Mouse (Mus musculus): ENCODE results near the gene Plekhg1.
A peak's percentile ranks its signal among the peaks of the same experiment; 100 is the strongest.

The Plekhg1 gene

GRCm38 (mm10) chr10:3972981-3973588, 232.9 kb downstream of the Plekhg1 start, which contains the start of gene Mthfd1l:
TSS of gene Mthfd1l (plus strand) at chr10:3973118.
- DNase-seq, result peak; percentile 99

GRCm38 (mm10) chr10:3973589-3974070, 233.5 kb downstream of the Plekhg1 start:
- DNase-seq, result peak; percentile 100

- peak; percentile 64 for DNase-seq
Measured at GRCm38 (mm10) chr10:3974380-3974779, 234.2 kb downstream of the Plekhg1 start.

- DNase-seq, result no peak
Measured at GRCm38 (mm10) chr10:3975898-3976622, 235.9 kb downstream of the Plekhg1 start.

DNA sequence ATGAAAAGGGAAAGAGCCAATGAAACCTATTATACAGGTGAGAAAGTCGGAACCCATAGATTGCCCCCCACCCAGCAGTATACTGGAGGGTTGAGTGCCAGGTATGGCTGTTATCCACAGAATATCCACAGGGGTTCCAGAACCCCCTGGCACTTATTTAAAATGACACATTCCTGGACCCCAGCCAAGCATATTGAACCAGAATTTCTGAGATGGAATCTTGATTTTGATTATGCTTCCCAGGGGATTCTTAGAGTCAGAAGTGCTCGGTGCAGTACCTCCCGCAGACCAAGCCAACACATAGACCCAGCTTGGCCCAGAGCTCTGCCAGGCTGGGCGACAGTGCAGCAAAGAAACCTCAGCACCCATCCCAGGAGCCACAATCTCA, 236.5 kb downstream of the Plekhg1 start:
- DNase-seq, result no peak

GRCm38 (mm10) chr10:3978326-3978725, 238.2 kb downstream of the Plekhg1 start:
- no peak for DNase-seq

DNA sequence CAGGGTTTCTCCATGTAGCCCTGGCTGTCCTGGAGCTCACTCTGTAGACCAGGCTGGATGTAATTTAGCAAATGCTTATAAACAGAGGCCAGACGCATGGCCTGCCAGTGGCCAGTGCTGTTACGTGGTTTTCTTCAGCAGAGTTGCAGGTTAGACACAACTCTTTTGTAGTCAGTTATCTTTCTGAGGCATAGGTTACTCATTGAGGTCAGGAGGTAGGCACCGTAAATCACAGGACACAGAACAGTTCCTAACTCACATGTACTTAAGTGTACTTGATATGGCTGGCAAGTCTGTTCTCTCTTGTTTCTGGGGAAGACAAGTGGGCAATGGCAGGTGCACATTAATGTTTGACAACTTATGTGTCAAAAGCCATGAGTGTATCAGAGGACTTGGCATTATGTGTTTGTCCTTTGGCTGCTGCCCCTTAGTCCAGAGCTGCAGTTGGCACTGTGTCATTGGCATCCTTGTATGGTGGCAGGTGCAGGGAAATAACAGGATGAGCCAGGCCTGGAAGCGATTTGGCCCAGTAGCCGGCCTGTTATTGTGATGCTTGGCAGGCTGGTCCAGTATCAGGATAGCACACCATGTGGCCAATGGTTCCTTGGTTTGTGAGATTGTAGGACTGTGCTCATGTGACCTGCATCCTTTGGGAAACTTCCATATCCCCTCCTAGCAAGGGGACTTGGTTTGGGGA, 238.8 kb downstream of the Plekhg1 start:
- no peak for DNase-seq

- no peak for DNase-seq
Measured at GRCm38 (mm10) chr10:3980231-3980630, 240.1 kb downstream of the Plekhg1 start.

DNA sequence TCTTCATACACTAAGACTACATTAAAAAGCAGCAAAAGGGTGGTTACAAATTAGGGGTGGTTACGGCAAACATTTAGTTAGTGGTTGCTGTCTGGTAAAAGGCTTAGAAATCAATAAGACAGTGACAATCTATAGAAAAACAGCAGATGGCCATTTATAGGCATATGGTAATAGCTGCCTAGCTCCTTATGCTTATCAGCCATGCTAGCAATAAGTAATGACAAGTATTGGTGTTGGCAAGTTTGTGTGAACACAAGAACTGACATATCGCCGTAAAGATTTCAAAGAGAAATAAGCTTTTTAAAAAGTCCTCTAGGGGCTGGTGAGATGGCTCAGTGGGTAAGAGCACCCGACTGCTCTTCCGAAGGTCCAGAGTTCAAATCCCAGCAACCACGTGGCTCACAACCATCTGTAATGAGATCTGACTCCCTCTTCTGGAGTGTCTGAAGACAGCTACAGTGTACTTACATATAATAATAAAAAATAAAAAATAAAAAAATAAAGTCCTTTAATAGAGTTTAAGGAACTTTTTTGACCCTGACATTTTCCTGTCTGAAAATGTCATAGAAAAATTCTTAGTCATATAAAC, 250.2 kb downstream of the Plekhg1 start:
- DNase-seq, result no peak

DNA sequence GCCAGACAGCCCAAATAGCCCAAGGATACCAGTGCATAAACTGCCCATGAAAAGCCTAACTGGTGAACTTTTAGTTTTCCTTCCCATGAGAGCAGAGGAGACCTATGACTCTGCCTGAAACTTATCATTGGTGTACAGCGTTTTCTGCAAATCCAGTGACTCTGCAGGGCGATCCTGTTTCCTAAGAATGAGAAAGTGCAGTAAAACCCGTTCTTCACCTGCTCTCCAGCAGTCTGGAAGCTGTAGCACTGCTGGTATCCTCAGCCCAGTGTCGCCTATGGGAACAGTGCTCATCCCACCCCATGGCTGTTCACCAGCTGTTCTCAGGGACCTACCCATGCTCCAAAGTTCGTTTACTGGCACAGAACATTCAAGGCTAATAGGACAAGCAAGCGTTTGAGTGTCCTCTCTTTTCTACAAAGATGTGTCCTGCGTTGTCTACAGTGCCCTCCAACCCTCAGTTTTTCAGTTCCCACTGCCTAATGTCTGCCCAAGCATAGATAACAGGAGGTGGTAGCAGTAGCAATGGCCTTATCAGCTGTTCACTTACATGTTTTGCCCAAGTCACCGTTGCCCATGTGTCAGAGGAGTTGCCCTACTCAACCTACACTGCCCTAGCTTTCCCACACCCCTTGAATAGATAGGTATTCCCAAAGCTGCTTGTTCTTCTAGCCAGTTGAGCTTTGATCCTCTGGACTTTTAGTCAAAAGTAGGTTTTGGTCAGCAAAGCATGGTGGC, 253.4 kb downstream of the Plekhg1 start:
- DNase-seq, result no peak

GRCm38 (mm10) chr10:3995277-3995676, 255.1 kb downstream of the Plekhg1 start:
- peak; percentile 75 for DNase-seq

DNA sequence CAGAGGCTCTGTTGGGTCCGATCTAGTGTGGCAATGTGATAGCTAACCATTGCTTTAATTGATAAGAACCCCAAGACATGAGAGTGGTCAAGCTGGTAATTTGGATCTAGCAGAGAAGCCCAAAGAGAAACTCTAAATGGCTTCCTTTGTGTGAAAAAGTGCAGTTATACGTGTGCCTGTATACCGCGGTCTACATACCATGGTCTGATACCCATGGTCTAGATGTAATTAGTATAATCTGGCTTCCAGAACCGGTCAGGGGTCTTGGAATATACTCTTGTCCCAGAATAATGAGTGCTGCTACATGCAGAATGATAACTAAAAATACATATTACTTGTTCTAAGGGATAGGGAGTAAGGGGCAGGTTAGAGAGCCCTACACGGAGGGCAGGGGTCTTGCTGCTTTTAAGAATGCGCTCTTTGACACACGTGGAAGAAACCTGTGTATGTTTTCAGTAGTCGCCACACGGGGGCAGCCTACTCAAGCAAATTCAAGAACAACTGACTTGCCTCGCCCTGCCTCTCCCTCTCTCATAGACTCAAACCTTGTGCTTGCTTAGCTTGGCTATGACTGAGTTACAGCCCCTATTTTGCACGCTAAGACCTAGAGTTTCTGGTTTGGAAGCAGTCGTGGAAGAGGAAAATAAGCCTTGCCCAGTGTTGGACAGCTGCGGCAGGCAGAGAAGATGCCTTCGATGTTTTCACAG, 256.2 kb downstream of the Plekhg1 start:
- DNase-seq, result peak; percentile 95

- DNase-seq, result peak; percentile 90
Measured at GRCm38 (mm10) chr10:3997851-3998426, 257.8 kb downstream of the Plekhg1 start.

GRCm38 (mm10) chr10:4002711-4003110, 262.5 kb downstream of the Plekhg1 start:
- DNase-seq, result peak; percentile 86

DNA sequence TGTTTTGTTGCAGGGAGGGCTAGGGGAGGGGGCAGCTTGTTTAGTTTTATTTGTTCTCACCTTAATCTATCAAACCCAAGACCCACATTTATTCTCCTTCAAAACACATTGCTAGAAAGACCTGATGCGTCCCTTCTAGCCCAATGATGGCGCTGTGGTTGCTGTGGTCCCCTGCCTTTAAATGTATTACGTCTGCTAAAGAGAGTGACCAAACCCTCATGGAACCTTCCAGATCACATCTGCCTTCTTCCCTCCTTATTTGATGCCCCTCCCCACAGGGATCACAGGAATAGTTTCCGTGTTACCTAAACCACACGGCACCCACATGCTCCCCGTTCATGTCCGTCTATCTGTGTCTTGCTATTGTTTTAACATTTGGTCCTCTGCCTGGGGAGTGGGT, 265.0 kb downstream of the Plekhg1 start:
- no peak for DNase-seq

DNA sequence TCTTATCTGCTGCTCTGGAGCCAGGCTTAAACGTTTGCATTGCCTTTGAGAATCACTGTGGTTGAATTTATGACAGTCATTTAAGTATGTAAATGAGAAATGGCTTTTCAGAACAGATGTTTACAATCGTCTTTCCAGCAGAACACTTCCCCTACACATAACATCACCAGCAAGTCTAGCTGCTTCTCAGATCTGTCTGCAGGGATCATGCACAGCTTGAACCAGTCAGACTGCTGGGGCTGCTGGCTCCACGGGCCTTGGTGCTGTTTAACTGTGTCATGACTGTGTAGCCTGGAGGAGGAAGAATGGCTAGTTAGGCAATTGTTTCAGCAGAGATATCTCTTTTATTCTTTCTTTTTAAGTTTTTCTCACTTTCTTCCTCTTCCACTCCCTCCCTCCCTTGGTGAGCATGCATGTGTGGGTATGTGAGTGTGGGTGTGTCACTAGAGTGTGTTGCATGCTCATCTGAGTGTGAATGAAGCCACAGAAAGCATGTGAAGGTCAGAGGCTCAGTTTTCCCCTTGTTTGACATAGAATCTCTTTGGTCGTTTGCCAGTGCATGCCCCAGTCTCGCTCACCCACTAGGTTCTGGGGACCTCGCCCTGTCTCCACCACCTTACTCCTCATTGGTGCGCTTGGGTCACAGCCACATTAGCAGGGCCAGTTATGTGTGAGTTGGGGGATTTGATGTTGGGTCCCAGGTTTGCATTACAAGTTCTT, 266.3 kb downstream of the Plekhg1 start:
- DNase-seq, result peak; percentile 87
